Mouse (Mus musculus): ENCODE measurements around the gene Cxcl9.

- TF ChIP-seq POLR2A (IDR thresholded peaks at IDR 0.05; ENCODE audit: extremely low read depth, insufficient read depth, low read length) (no peak), CTCF (IDR thresholded peaks at IDR 0.05; ENCODE audit: low read depth, low read length) (no peak)
These were observed 9.3 kb downstream of the Cxcl9 start for GRCm38 (mm10) chr5:92318596-92318995.
